Mouse (Mus musculus): Measurements from ENCODE around the gene Napsa. TPM values are rescaled to one million over a fixed set of nuclear protein-coding genes. Genes with fewer than 3 reads are reported as not detected.

The Napsa gene
- polyA plus RNA-seq, 1 experiment = 256 TPM

- peak in 1 of 2 experiments; percentile 63 for DNase-seq (ENCODE audit: low read depth in 1 of 2, low spot score in 2 of 2)
- TF ChIP-seq CTCF (IDR thresholded peaks at IDR 0.05; ENCODE audit: extremely low read depth, insufficient read depth, insufficient read length, insufficient replicate concordance) (no peak), POLR2A (IDR thresholded peaks at IDR 0.05; ENCODE audit: low read depth, low read length) (no peak)
- peak overlapping the region; percentile 96 for H3K27ac ChIP-seq (ENCODE audit: insufficient read depth, low read length)
- H3K4me1 ChIP-seq (ENCODE audit: control insufficient read depth, insufficient read depth, insufficient read length) = peaks cover 38% of the 10 kb centered on the region
- H3K36me3 ChIP-seq (ENCODE audit: control insufficient read depth, insufficient read depth, low read length) = peaks cover 22% of the 10 kb centered on the region
- H3K4me3 ChIP-seq (ENCODE audit: extremely low read depth, insufficient read depth, insufficient read length) = peak overlapping the region; percentile 64
- 44% methylated on average over 5 of the region's 5 CpGs for WGBS
- no peaks in the 10 kb centered on the region for H3K27me3 ChIP-seq (ENCODE audit: control insufficient read depth, insufficient read depth, low read length)
Measured at GRCm38 (mm10) chr7:44529518-44529917, 42.7 kb upstream of the Napsa start.

- 42% methylated on average over 3 of the region's 3 CpGs for WGBS
- peaks cover 45% of the 10 kb centered on the region; the same call in 1 of the 2 replicates for H3K4me1 ChIP-seq (ENCODE audit: control insufficient read depth, insufficient read depth, insufficient read length)
- no peak for DNase-seq (ENCODE audit: low read depth in 1 of 2, low spot score in 2 of 2)
- peaks cover 24% of the 10 kb centered on the region for H3K36me3 ChIP-seq (ENCODE audit: control insufficient read depth, insufficient read depth, low read length)
- H3K27me3 ChIP-seq (ENCODE audit: control insufficient read depth, insufficient read depth, low read length) = no peaks in the 10 kb centered on the region
- H3K4me3 ChIP-seq (ENCODE audit: extremely low read depth, insufficient read depth, insufficient read length) = peak overlapping the region; percentile 64
- H3K27ac ChIP-seq (ENCODE audit: insufficient read depth, low read length) = peak overlapping the region; percentile 96
- TF ChIP-seq POLR2A (IDR thresholded peaks at IDR 0.05; ENCODE audit: low read depth, low read length) (no peak), CTCF (IDR thresholded peaks at IDR 0.05; ENCODE audit: extremely low read depth, insufficient read depth, insufficient read length, insufficient replicate concordance) (no peak)
Measured at GRCm38 (mm10) chr7:44530507-44530906, 41.7 kb upstream of the Napsa start.

- TF ChIP-seq POLR2A (IDR thresholded peaks at IDR 0.05; ENCODE audit: low read depth, low read length) (peak; percentile 80), CTCF (IDR thresholded peaks at IDR 0.05; ENCODE audit: extremely low read depth, insufficient read depth, insufficient read length, insufficient replicate concordance) (no peak)
- Histone ChIP-seq H3K36me3 (ENCODE audit: control insufficient read depth, insufficient read depth, low read length) (peaks cover 24% of the 10 kb centered on the region), H3K4me1 (ENCODE audit: control insufficient read depth, insufficient read depth, insufficient read length) (peaks cover 45% of the 10 kb centered on the region; the same call in 1 of the 2 replicates), H3K4me3 (ENCODE audit: extremely low read depth, insufficient read depth, insufficient read length) (peak overlapping the region; percentile 64), H3K27me3 (ENCODE audit: control insufficient read depth, insufficient read depth, low read length) (no peaks in the 10 kb centered on the region), H3K27ac (ENCODE audit: insufficient read depth, low read length) (peak overlapping the region; percentile 96)
- WGBS = 10% methylated on average over 5 of the region's 5 CpGs
- DNase-seq (ENCODE audit: low read depth in 1 of 2, low spot score in 2 of 2) = peak in 1 of 2 experiments; percentile 79
Measured at GRCm38 (mm10) chr7:44531207-44531606, 41.0 kb upstream of the Napsa start.

GRCm38 (mm10) chr7:44531946-44532732, 40.0 kb upstream of the Napsa start, which contains the start of gene Spib:
Gene Spib (minus strand): TSS chr7:44532071.
- Histone ChIP-seq H3K4me1 (ENCODE audit: control insufficient read depth, insufficient read depth, insufficient read length) (peaks cover 43% of the 10 kb centered on the region; the same call in 1 of the 2 replicates), H3K27ac (ENCODE audit: insufficient read depth, low read length) (peak within 1 kb of the TSS; percentile 96), H3K4me3 (ENCODE audit: extremely low read depth, insufficient read depth, insufficient read length) (peak within 1 kb of the TSS; percentile 64), H3K27me3 (ENCODE audit: control insufficient read depth, insufficient read depth, low read length) (no peaks in the 10 kb centered on the region), H3K36me3 (ENCODE audit: control insufficient read depth, insufficient read depth, low read length) (peaks cover 20% of the 10 kb centered on the region)
- 43% methylated on average over 4 of the region's 4 CpGs for WGBS
- TF ChIP-seq CTCF (IDR thresholded peaks at IDR 0.05; ENCODE audit: extremely low read depth, insufficient read depth, insufficient read length, insufficient replicate concordance) (no peak), POLR2A (IDR thresholded peaks at IDR 0.05; ENCODE audit: low read depth, low read length) (peak; percentile 87)
- peak in 1 of 2 experiments; percentile 72 for DNase-seq (ENCODE audit: low read depth in 1 of 2, low spot score in 2 of 2)

- no peaks in the 10 kb centered on the region for H3K27me3 ChIP-seq (ENCODE audit: control insufficient read depth, insufficient read depth, low read length)
- H3K4me3 ChIP-seq (ENCODE audit: extremely low read depth, insufficient read depth, insufficient read length) = peak overlapping the region; percentile 54; the same call in 1 of the 2 replicates
- H3K27ac ChIP-seq (ENCODE audit: insufficient read depth, low read length) = peak overlapping the region; percentile 96
- peaks cover 41% of the 10 kb centered on the region; the same call in 1 of the 2 replicates for H3K4me1 ChIP-seq (ENCODE audit: control insufficient read depth, insufficient read depth, insufficient read length)
- DNase-seq (ENCODE audit: low read depth in 1 of 2, low spot score in 2 of 2) = peak in 1 of 2 experiments; percentile 73
- peak; percentile 7; the same call in 1 of the 2 replicates for TF ChIP-seq POLR2A (IDR thresholded peaks at IDR 0.05; ENCODE audit: low read depth, low read length)
- no peak for TF ChIP-seq CTCF (IDR thresholded peaks at IDR 0.05; ENCODE audit: extremely low read depth, insufficient read depth, insufficient read length, insufficient replicate concordance)
- WGBS = 60% methylated on average over 29 of the region's 29 CpGs
- peaks cover 30% of the 10 kb centered on the region for H3K36me3 ChIP-seq (ENCODE audit: control insufficient read depth, insufficient read depth, low read length)
Measured at GRCm38 (mm10) chr7:44532918-44533745, 39.0 kb upstream of the Napsa start.

GRCm38 (mm10) chr7:44533746-44534045, 38.5 kb upstream of the Napsa start:
- Histone ChIP-seq H3K4me1 (ENCODE audit: control insufficient read depth, insufficient read depth, insufficient read length) (peaks cover 37% of the 10 kb centered on the region; the same call in 1 of the 2 replicates), H3K27me3 (ENCODE audit: control insufficient read depth, insufficient read depth, low read length) (no peaks in the 10 kb centered on the region), H3K4me3 (ENCODE audit: extremely low read depth, insufficient read depth, insufficient read length) (peak overlapping the region; percentile 54; the same call in 1 of the 2 replicates), H3K36me3 (ENCODE audit: control insufficient read depth, insufficient read depth, low read length) (peaks cover 31% of the 10 kb centered on the region), H3K27ac (ENCODE audit: insufficient read depth, low read length) (peak overlapping the region; percentile 96)
- WGBS = 68% methylated on average over 12 of the region's 12 CpGs
- peak in 1 of 2 experiments; percentile 35 for DNase-seq (ENCODE audit: low read depth in 1 of 2, low spot score in 2 of 2)
- TF ChIP-seq POLR2A (IDR thresholded peaks at IDR 0.05; ENCODE audit: low read depth, low read length) (no peak), CTCF (IDR thresholded peaks at IDR 0.05; ENCODE audit: extremely low read depth, insufficient read depth, insufficient read length, insufficient replicate concordance) (no peak)
